Mouse (Mus musculus) activated CD4-positive, CD25-positive, alpha-beta regulatory T cell, adult 4 months (primary cell): ENCODE results near the gene Anapc16. TPM values are rescaled to one million over a fixed set of nuclear protein-coding genes. Genes with fewer than 3 reads are reported as not detected.
"Not testable (repeated sequence)": the region's sequence is repeated elsewhere in the genome, so short reads cannot be mapped to it uniquely, and the experiment has no call there.

Experiments
- ATAC-seq: one replicate; pipeline ENCODE4 v1.8.0; 2017
- polyA plus RNA-seq, 2 experiments: library from polyadenylated mRNA; unstranded; fragments of 100-300 nt; shearing (Covaris generic); gene quantifications; one replicate each; pipeline ENCODE4 v1.2.1; 2017

The Anapc16 gene
- polyA plus RNA-seq, 2 experiments from 2014 or later, result 89.7 to 110 TPM

DNA sequence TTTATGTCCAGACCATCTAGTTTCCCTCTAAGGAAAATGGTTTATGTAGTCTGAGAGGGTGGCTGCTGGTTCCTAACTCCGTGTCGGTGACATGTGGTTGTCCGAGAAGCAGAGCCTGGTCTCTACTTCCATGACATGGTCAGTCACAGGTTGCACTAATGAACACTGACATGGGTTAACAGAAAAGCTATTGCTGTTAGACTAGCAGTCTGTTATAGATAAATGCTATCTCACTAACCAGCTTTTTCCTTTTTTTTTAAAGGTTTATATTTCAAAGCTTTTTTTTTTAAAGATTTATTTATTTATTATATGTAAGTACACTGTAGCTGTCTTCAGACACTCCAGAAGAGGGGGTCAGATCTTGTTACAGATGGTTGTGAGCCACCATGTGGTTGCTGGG is 3.9 kb downstream of the Anapc16 start:
- ATAC-seq, result no peak

GRCm38 (mm10) chr10:59997591-59997990 is 5.3 kb downstream of the Anapc16 start:
- peak; percentile 32 for ATAC-seq

DNA sequence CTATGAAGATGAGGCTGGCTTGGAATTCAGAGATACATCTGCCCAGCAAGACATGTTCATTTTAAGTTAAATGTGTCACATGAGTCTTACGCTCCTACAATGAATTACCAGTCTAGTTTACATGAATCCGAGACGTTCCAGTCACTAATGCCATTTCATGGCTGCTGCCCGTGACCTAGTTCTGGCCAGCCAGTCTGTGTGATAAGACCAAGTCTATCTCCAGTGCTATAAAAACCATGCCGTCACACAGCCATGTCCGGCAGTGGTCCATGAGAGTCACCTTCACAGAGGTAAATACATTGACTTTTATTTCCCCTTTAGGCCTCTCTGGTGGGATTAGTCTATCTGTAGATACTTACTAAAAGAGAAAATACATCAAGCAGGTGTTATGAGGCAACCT is 7.0 kb downstream of the Anapc16 start:
- no peak for ATAC-seq

DNA sequence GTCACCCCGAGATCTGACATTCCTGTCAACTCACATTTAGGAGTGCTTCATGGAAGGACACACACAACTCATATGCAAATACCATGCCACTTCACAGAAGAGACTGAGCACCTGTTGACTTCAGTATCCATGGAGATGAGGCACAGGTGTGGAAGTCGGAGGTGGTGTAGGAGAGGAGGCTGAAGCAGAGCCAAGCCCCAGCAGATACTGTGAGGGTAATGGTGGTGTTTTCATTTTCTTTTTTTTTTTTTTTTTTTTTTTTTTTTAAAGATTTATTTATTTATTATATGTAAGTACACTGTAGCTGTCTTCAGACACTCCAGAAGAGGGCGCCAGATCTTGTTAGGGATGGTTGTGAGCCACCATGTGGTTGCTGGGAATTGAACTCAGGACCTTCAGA is 9.1 kb downstream of the Anapc16 start:
- not testable (repeated sequence) for ATAC-seq

DNA sequence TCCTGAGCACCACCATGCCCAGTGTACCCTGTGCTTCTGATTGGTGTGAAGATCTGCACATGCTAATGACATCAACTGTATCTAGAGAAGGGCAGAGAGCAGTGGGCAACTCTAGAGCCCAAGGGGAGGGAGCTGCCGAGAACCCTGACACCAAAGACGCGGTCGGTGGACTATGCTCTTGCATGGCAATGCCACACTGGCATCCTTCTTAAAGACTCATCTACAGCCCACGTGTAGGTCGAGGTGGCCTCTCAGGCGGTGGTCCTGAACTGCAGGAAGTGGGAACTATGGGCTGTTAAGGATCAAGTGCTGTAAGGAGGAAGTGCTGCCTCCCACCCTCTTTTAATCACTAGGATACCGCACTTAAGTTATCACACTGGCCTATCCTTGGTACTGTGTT is 10.9 kb downstream of the Anapc16 start:
- no peak for ATAC-seq

- no peak for ATAC-seq
These were observed 11.6 kb downstream of the Anapc16 start for GRCm38 (mm10) chr10:59991262-59991880.

DNA sequence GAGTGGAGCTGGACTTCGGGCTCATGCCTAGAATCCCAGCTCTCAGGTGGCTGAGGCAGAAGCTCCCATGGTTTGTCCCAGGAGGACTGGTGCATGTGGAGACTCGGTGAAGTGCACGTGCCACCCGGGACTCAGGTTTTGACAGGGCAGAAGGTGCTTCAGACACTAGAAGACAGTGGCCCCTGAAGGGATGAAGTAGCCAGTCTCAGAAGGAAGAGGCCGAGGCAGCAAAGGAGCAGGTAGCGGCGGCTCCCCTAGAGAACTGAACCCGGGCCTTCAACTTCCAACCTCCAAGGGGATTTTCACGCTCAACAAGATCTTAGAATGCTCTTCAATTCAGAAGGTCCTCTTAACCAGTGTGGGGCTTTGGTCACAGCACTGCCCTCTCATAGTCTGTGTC is 12.5 kb downstream of the Anapc16 start:
- no peak for ATAC-seq

- ATAC-seq, result no peak
These were observed 14.9 kb downstream of the Anapc16 start for GRCm38 (mm10) chr10:59988036-59988435.

DNA sequence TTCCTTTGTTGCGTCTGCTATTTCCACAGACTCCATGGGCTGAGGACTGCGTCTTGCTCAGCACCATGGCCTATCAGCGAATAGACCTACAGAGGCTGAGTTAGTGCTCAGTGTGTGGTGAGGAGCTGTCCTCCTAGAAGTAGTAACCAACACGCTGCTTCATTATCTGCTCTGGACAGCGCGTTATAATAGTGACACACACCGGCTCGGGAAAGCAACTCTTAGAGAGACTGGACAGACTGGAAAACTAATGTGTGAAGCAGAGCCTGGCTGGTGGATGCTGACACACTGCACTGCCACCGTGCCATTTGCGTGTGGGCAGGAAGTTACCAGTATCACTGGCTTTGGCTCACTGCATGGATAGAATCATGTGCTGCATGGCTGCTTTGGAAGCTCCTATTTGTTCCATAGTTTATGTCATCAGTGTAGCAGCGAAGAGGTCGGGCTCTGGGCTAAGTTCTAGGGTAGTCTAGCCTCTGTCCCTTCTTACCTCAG is 20.5 kb downstream of the Anapc16 start:
- no peak for ATAC-seq

DNA sequence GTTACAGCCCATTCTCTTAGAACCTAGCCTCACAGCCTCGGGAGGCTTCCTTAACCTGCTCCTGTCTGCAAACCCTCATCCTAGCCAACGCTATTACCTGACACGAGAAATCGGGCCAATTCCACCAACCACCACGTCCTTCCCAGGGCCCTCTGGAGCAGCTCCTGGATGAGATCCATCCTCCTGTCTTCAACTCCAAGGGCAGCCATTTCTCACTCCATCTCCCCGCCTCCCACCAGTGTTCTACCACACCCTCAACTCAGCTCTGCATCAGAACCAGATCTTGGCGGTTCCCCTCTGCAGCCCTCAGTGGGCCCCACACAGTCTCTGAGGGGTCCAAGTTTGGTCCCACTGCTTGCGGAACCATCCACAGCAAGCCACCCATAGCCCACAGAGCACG is 21.1 kb downstream of the Anapc16 start:
- no peak for ATAC-seq

DNA sequence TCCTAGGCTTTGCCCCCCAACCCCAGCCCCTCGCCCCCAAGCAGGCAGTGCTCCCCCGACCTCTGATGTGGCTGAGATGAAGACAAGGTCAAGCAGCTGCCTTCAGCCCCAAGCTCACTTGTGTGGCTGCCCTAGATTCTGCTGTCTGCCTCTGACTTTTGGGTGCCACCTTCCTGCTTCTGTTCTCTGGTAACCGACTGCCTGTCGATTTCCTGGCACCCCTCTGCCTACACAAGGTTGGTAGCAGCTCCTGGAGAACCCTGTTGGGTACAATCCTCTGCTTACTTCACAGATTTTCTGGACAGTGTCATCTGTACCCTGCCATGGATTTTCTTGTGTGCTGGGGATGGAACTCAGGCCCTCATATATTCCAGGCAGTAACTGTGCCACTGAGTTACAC is 21.6 kb downstream of the Anapc16 start:
- peak; percentile 38 for ATAC-seq

- peak; percentile 63 for ATAC-seq
These were observed 22.1 kb downstream of the Anapc16 start for GRCm38 (mm10) chr10:59980815-59981244.

DNA sequence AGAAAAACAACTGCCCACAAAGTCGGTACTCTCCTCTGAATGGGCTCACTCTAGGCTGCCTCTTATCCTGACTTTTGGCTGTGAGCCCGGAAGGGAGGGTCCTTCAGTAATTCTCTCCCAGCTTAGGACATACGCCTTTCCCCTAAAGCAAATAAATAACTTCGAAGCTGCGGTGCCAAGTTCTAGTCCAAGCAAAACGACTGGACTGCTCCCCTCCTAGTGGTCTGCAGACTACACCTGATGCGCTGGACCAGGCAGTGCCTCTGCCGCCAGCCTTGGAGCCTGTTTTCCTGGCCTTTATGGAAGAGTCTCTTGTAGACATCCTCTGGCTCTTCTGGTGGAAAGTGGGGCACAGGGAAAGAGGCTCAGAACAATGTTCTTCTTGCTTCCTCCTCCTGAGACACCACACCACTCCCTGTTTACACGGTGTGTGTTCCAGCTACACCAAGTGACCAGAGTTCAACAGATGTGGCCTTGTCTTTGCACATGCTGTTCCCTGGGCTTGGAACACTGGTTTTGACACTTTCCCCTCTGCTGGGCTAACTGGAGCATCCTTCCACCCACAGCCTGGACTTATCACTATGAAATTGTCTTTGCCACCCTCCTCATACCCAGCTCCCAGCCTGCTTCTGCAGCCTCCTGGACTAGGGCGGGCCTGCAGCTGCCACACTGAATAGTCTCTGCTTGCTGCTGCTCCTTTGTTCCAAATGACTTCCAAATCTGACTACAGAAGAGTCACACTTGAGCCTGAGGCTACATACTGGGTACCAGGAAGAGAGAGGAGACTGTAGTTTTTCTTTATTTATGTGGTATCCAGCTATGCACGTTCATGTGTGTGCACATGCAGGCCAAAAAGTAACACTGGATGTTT is 23.8 kb downstream of the Anapc16 start:
- ATAC-seq, result no peak

DNA sequence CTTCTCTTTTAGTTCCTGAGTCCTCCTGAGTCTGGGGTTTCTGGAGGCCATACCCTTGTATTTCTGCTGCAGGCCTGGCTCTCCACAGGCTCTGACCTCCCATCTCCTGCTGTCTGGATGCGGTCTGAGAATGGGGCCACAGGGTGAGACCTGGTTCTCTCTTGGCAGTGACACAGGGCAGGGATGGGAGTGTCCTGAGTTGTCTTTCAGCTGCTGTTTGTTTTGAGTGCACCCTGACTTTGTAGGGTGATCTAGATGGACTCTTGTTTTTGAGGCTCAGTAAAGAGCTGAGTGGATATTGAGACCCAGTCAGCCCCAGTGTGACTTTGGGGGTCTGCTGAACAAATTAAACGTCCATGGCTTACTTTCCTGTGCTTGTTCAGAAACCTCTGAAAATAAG is 24.5 kb downstream of the Anapc16 start:
- ATAC-seq, result no peak

- no peak for ATAC-seq
These were observed 25.1 kb downstream of the Anapc16 start for GRCm38 (mm10) chr10:59977715-59978343.

- ATAC-seq, result no peak
These were observed 25.8 kb downstream of the Anapc16 start for GRCm38 (mm10) chr10:59977141-59977540.

- ATAC-seq, result peak; percentile 24
These were observed 28.1 kb downstream of the Anapc16 start for GRCm38 (mm10) chr10:59974786-59975185.

GRCm38 (mm10) chr10:59974191-59974664 is 28.7 kb downstream of the Anapc16 start:
- peak; percentile 89 for ATAC-seq

DNA sequence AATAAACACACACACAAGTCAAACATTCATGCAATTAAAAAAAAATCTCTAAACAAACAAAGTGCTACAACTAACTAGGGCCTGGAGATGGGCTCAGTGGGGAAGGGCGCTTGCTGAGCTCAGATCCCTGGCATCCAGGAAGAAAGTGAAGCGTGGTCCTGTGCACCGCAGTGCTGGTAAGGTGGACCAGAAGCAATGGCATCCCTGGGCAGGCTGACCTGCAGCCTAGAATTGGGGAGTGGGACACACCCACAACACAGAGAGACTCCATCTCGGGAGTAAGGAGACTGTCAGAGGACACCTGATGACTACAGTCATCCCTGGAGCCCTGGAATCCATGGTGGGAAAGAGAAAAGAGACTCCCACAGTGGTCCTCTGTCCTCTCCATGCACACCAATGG is 29.5 kb downstream of the Anapc16 start:
- ATAC-seq, result no peak

- ATAC-seq, result no peak
These were observed 29.9 kb downstream of the Anapc16 start for GRCm38 (mm10) chr10:59972999-59973398.

DNA sequence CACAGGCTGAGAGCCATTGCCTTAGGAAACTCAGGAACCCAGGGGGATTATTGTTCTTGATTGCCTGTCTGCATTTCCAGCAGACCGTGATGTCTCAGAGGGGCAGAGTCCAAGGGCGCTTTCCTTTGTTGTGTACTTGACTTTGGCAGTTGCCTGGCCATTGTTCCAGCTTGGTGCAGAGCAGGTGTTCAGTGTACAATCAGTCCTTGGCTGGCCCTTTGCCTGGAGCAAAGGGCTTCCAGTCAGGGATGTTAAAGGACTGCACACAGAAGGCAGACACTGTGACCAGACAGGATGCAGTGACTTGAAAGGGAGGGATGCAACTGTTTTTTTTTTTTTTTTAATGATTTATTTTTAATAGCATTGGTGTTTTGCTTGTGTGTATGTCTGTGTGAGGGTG is 30.4 kb downstream of the Anapc16 start:
- ATAC-seq, result no peak

GRCm38 (mm10) chr10:59971813-59972212 is 31.1 kb downstream of the Anapc16 start:
- no peak for ATAC-seq

GRCm38 (mm10) chr10:59970450-59971062 is 32.4 kb downstream of the Anapc16 start:
- no peak for ATAC-seq
